Mouse (Mus musculus): ENCODE data around the gene Rrn3. TPM values are rescaled to one million over a fixed set of nuclear protein-coding genes. Genes with fewer than 3 reads are reported as not detected.
A peak's percentile ranks its signal among the peaks of the same experiment; 100 is the strongest.
"Not testable (repeated sequence)": the region's sequence is repeated elsewhere in the genome, so short reads cannot be mapped to it uniquely, and the experiment has no call there.

Gene Rrn3
- polyA plus RNA-seq, 1 experiment from 2014 or later = 63.6 TPM

DNA sequence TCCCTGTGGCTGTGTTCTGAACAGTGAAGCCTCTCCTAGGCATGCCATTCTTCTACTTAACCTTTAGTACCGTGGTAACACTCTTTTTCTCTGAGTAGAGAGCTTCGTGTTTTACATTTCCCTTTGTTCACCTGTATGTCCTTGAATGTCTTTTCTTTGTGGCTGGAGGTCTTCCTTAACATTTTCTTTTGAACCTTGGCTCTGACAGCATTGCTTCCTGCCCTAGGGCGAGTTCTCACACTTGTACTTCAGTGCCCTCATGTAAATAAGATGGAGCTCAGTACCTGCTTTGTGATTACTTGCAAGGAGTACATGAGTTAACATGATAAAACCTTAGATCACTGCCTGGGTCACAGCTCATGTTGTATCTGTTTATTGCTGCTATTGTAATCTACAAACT is 5.4 kb downstream of the Rrn3 start:
- Histone ChIP-seq H3K9me3 (replicated peaks) (no peaks in the 10 kb centered on the region), H3K4me3 (no peak overlapping the region), H3K9ac (no peak overlapping the region), H3K4me1 (replicated peaks) (peaks cover 8% of the 10 kb centered on the region), H3K36me3 (peaks cover 69% of the 10 kb centered on the region), H3K27me3 (replicated peaks) (no peaks in the 10 kb centered on the region), H3K27ac (ENCODE audit: poor library complexity, severe bottlenecking) (no peak overlapping the region), H3K4me2 (no peak overlapping the region)
- ATAC-seq (ENCODE audit: insufficient number of reproducible peaks, low FRiP score) = no peak
- 88% methylated on average over 3 of the region's 3 CpGs for WGBS

DNA sequence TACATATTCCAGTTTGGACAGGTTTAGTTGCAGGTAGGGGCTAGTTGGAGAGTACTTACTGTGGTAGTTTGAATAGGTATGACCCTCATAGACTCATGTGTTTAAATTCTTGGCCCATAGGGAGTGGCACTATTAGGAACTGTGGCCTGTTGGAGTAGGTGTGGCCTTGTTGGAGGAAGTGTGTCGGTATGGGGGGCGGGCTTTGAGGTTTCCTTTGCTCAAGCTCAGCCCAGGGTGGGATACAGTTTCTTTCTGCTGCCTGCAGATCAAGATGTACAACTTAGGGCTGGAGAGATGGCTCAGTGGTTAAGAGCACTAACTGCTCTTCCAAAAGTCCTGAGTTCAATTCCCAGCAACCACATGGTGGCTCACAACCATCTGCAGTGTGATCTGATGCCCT is 12.9 kb downstream of the Rrn3 start:
- not testable (repeated sequence) for H3K4me2 ChIP-seq; H3K27me3 ChIP-seq (replicated peaks); H3K4me3 ChIP-seq; H3K27ac ChIP-seq (ENCODE audit: poor library complexity, severe bottlenecking); H3K9ac ChIP-seq; H3K4me1 ChIP-seq (replicated peaks); H3K9me3 ChIP-seq (replicated peaks); ATAC-seq (ENCODE audit: insufficient number of reproducible peaks, low FRiP score)
- 91% methylated on average over 2 of the region's 2 CpGs for WGBS
- peaks cover 83% of the 10 kb centered on the region for H3K36me3 ChIP-seq

DNA sequence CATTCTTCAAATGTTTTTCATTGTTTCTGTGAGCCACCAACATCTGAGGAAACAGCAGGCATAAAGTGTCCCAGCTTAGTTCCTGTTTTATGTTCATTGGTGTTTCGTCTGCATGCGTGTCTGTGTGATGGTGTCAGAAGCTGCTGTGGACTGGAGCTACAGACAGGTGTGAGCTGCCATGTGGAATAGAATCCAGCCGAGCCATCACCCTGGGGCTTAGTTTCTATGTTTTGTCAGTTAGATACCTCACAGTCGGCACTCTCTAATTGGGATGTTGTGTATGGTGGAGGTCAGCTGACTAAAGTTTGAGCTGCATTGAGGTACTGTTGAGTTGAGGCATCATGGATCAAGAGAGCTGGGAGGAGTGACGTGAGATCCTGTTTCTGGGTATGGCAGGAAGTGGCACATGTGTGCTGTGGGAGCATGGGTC is 16.3 kb downstream of the Rrn3 start:
- no peaks in the 10 kb centered on the region for H3K9me3 ChIP-seq (replicated peaks)
- peaks cover 91% of the 10 kb centered on the region for H3K36me3 ChIP-seq
- ATAC-seq (ENCODE audit: insufficient number of reproducible peaks, low FRiP score) = no peak
- no peaks in the 10 kb centered on the region for H3K4me1 ChIP-seq (replicated peaks)
- H3K4me2 ChIP-seq = no peak overlapping the region
- no peak overlapping the region for H3K27ac ChIP-seq (ENCODE audit: poor library complexity, severe bottlenecking)
- no peak overlapping the region for H3K9ac ChIP-seq
- no peak overlapping the region for H3K4me3 ChIP-seq
- WGBS = 89% methylated on average over 5 of the region's 5 CpGs
- no peaks in the 10 kb centered on the region for H3K27me3 ChIP-seq (replicated peaks)

DNA sequence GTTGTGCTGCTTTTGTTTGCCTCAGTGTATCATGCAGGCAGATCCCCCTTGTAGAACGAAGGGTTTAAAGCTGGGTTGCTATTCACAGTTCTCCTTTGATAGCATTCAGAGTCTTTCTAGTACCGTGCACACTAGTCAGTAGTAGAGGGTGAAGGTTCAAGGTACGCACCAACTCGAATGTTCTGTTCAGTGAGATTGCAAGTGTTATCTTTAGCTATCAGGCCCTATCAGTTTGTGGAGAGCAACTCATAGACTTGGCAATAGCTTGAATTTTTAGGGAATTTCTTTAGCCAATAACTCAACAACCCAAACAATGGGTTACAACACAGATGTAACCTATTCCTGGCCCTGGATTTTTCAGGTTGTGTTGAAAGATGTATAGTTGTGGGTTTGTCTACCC is 20.7 kb downstream of the Rrn3 start:
- no peaks in the 10 kb centered on the region for H3K27me3 ChIP-seq (replicated peaks)
- WGBS = 90% methylated on average over 4 of the region's 4 CpGs
- no peaks in the 10 kb centered on the region for H3K4me1 ChIP-seq (replicated peaks)
- no peak overlapping the region for H3K4me2 ChIP-seq
- no peak overlapping the region for H3K27ac ChIP-seq (ENCODE audit: poor library complexity, severe bottlenecking)
- H3K9ac ChIP-seq = no peak overlapping the region
- no peaks in the 10 kb centered on the region for H3K9me3 ChIP-seq (replicated peaks)
- H3K36me3 ChIP-seq = peaks cover 86% of the 10 kb centered on the region
- no peak overlapping the region for H3K4me3 ChIP-seq
- no peak for ATAC-seq (ENCODE audit: insufficient number of reproducible peaks, low FRiP score)

DNA sequence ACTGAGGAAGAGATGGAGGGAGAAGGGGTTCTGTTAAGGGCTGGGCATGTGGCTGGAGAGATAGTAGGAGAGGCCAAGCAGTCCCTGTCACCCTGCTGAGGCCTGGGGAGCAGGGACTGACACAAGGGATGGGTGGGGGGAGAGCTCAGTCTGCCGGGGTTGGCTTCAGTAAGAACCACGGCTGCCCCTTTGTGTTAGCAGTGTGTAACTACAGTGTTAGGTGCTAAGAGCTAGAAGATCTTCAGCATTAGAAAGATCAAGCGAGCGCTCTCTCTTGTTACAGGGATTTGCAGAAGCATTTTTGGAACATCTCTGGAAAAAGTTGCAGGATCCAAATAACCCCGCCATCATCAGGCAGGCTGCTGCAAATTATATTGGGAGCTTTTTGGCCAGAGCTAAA is 24.2 kb downstream of the Rrn3 start:
- no peaks in the 10 kb centered on the region for H3K27me3 ChIP-seq (replicated peaks)
- H3K4me2 ChIP-seq = no peak overlapping the region
- no peak for ATAC-seq (ENCODE audit: insufficient number of reproducible peaks, low FRiP score)
- H3K27ac ChIP-seq (ENCODE audit: poor library complexity, severe bottlenecking) = no peak overlapping the region
- no peak overlapping the region for H3K4me3 ChIP-seq
- no peaks in the 10 kb centered on the region for H3K9me3 ChIP-seq (replicated peaks)
- H3K36me3 ChIP-seq = peaks cover 86% of the 10 kb centered on the region
- WGBS = 79% methylated on average over 5 of the region's 5 CpGs
- no peaks in the 10 kb centered on the region for H3K4me1 ChIP-seq (replicated peaks)
- no peak overlapping the region for H3K9ac ChIP-seq

DNA sequence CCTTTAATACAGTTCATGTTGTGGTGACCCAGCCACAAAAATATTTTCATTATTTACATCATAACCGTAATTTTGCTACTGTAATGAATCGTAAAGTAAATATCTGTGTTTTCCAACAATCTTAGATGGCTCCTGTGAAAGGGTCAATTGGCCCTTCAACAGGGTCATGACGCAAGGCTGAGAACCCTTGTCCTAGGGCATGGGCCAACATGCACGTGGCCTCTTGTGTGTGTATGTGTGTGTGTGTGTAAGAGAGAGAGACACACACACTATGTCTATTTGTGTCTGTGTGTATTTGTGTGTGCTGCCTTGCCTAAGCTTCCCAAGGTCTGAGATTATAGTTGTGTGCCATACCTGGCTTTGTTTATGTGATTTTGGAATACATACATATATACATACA is 27.1 kb downstream of the Rrn3 start:
- H3K9ac ChIP-seq = no peak overlapping the region

DNA sequence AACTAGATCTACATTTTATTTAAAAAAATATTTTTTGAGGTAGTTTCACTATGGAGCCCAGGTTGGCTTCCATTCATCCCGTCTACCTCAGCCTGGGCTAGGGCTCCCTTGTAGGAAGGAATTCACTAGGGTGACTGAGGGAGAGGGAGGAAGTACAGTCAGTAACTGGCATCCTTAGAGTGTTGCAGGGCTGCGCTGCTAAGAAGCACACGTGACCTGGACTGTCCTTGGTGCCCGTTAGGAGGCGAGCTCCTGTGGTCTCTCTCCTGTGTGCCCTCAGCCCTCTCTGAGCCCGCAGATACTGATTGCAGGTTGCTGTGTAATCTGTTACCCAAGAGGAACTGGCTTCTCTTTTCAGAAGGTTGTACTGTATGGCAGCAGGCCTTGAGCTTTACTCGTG is 27.9 kb downstream of the Rrn3 start:
- 86% methylated on average over 7 of the region's 7 CpGs for WGBS
- Histone ChIP-seq H3K9ac (no peak overlapping the region), H3K27me3 (replicated peaks) (no peaks in the 10 kb centered on the region), H3K27ac (ENCODE audit: poor library complexity, severe bottlenecking) (no peak overlapping the region), H3K36me3 (peaks cover 94% of the 10 kb centered on the region), H3K4me1 (replicated peaks) (no peaks in the 10 kb centered on the region), H3K9me3 (replicated peaks) (no peaks in the 10 kb centered on the region), H3K4me2 (no peak overlapping the region), H3K4me3 (no peak overlapping the region)
- ATAC-seq (ENCODE audit: insufficient number of reproducible peaks, low FRiP score) = no peak

More for the DNA sequence above, 27.1 kb downstream of the Rrn3 start:
- Histone ChIP-seq H3K4me1 (replicated peaks) (no peaks in the 10 kb centered on the region), H3K4me3 (no peak overlapping the region), H3K36me3 (peaks cover 91% of the 10 kb centered on the region), H3K27ac (ENCODE audit: poor library complexity, severe bottlenecking) (no peak overlapping the region), H3K9me3 (replicated peaks) (no peaks in the 10 kb centered on the region), H3K27me3 (replicated peaks) (no peaks in the 10 kb centered on the region), H3K4me2 (no peak overlapping the region)
- 93% methylated on average over 4 of the region's 4 CpGs for WGBS
- ATAC-seq (ENCODE audit: insufficient number of reproducible peaks, low FRiP score) = no peak

DNA sequence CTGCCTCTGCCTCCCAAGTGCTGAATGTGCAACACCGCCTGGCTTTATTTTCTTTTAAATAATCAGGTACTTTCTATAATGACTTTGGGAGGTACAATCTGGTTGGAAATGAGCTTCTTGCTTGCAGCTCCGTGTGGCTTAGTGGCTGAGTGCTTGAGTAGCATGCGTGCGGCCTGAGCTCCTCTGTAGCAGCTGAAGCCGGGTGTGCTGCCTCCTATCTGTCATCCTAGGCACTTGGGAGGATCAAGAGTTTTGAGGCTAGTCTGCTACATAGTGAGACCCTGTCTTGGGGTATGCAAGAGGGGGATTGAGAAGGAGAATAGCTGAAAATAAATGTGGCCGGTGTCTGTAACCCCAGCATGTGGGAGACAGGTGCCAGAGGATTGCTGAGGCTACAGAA is 31.6 kb downstream of the Rrn3 start:
- H3K4me2 ChIP-seq = no peak overlapping the region
- 86% methylated on average over 6 of the region's 6 CpGs for WGBS

DNA sequence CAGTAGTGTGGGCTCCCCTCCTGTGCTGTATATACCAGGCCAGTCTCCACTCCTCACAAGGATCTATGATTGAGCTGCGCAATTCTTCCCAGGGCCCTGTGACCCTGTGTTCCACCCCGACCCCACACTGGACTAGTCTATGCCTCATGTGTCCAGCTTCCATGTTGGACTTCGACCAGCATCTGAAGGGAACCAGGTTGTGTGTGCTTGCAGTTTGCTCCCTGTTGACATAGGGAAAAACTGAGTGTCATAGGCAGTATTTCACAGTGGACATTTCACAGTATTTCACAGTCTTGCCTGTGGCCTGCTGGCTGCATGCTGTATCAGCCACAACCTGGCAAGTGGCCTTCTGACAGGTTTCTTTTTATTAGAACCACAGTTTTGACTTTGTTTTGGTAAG is 32.7 kb downstream of the Rrn3 start:
- H3K36me3 ChIP-seq = peaks cover 79% of the 10 kb centered on the region

More for the DNA sequence above, 31.6 kb downstream of the Rrn3 start:
- Histone ChIP-seq H3K9ac (no peak overlapping the region), H3K4me3 (no peak overlapping the region), H3K9me3 (replicated peaks) (no peaks in the 10 kb centered on the region), H3K27me3 (replicated peaks) (no peaks in the 10 kb centered on the region), H3K36me3 (peaks cover 85% of the 10 kb centered on the region), H3K4me1 (replicated peaks) (no peaks in the 10 kb centered on the region), H3K27ac (ENCODE audit: poor library complexity, severe bottlenecking) (no peak overlapping the region)
- ATAC-seq (ENCODE audit: insufficient number of reproducible peaks, low FRiP score) = no peak

DNA sequence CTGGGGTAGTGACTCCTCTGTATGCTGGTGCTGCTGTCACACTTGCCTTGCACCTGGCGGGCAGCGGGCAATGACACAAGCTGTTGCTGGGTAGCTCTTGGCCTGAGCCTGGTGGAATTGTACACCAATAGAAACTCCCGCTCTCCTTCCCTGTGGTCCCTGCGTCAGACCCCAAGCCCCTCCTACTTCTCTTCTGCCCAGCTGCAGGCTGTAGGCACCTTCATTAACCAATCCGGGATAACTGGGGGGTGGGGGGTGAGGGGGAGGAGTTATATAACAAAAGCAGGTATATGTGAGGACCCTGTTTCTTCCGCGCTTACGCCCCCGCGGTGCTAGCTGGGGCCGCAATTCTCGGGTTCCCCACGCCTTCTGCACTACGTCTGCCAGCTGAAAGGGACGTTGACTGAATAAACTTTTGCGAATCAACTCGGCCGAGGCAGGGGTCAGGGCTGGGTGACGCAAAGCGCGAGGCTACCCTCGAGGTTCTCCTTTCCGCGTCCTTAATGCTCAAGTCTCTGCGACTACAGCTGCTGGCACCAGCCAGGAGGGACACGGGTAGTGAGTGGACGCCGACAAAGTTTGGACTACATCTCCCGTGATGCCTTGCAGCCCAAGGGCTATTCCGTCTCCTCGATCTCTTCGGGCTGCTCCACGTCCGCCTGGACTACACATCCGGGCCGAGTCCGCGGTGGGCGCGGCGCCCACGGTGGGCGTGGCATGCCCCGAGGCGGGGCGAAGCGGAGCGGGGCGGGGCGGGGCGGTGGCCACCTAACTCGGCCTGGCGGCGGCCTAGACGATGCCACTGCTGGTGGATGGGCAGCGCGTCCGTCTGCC is 38.3 kb downstream of the Rrn3 start, which contains the start of gene Ntan1:
Gene Ntan1 (plus strand): TSS at position 286 of the 834 bp plus-strand sequence.
- Histone ChIP-seq H3K4me2 (peak within 1 kb of the TSS; percentile 87), H3K4me1 (replicated peaks) (peaks cover 28% of the 10 kb centered on the region), H3K4me3 (peak within 1 kb of the TSS; percentile 84), H3K9ac (peak within 1 kb of the TSS; percentile 90), H3K9me3 (replicated peaks) (no peaks in the 10 kb centered on the region), H3K27ac (ENCODE audit: poor library complexity, severe bottlenecking) (peak within 1 kb of the TSS; percentile 91), H3K27me3 (replicated peaks) (no peaks in the 10 kb centered on the region), H3K36me3 (peaks cover 29% of the 10 kb centered on the region)
- ATAC-seq (ENCODE audit: insufficient number of reproducible peaks, low FRiP score) = peak; percentile 97
- WGBS = under 1% methylated on average over 57 of the region's 58 CpGs

More for the DNA sequence above, 32.7 kb downstream of the Rrn3 start:
- 96% methylated on average over 3 of the region's 3 CpGs for WGBS
- Histone ChIP-seq H3K4me1 (replicated peaks) (peaks cover 3% of the 10 kb centered on the region; the same call in 1 of the 2 replicates), H3K4me3 (no peak overlapping the region), H3K27me3 (replicated peaks) (no peaks in the 10 kb centered on the region), H3K9me3 (replicated peaks) (no peaks in the 10 kb centered on the region), H3K9ac (no peak overlapping the region), H3K27ac (ENCODE audit: poor library complexity, severe bottlenecking) (no peak overlapping the region), H3K4me2 (no peak overlapping the region)
- ATAC-seq (ENCODE audit: insufficient number of reproducible peaks, low FRiP score) = no peak

DNA sequence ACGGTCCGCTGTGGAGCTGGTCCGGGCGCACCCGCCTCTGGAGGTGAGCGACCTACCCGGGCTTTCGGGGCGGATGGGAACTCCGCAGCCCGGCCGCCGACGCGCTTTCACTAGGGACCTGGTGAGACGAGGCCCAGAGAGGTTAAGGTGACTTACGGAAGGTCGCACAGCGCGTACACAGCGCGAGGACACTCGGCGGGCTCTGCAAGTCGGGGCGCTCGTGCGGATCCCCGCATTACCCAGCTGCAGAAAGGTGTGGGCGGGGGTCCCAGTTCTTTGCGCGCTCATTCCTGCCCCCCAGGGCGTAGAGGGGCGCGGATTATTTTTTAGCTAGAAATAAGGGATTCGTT is 38.9 kb downstream of the Rrn3 start:
- peaks cover 26% of the 10 kb centered on the region for H3K36me3 ChIP-seq
- H3K4me1 ChIP-seq (replicated peaks) = peaks cover 28% of the 10 kb centered on the region

More for the DNA sequence above, 38.9 kb downstream of the Rrn3 start:
- peak overlapping the region; percentile 90 for H3K9ac ChIP-seq
- peak overlapping the region; percentile 84 for H3K4me3 ChIP-seq
- peak overlapping the region; percentile 87 for H3K4me2 ChIP-seq
- H3K27me3 ChIP-seq (replicated peaks) = no peaks in the 10 kb centered on the region
- no peaks in the 10 kb centered on the region for H3K9me3 ChIP-seq (replicated peaks)
- under 1% methylated on average over 36 of the region's 36 CpGs for WGBS
- H3K27ac ChIP-seq (ENCODE audit: poor library complexity, severe bottlenecking) = peak overlapping the region; percentile 91
- peak; percentile 60 for ATAC-seq (ENCODE audit: insufficient number of reproducible peaks, low FRiP score)

Data from heart, embryonic 12.5 days (tissue).